Mouse (Mus musculus) heart, adult 2 months (tissue): ENCODE results near the gene Rnase11. TPM values are rescaled to one million over a fixed set of nuclear protein-coding genes. Genes with fewer than 3 reads are reported as not detected.

ENCODE experiments used
- DNase-seq, 2 experiments: peaks; one replicate each; pipeline ENCODE4 v3.0.0; 2021
- H3K27ac ChIP-seq: fragments of 200-600 bp; 2 replicates; pipeline ENCODE4 v1.8.1; 2022
- H3K27me3 ChIP-seq: fragments of 200-500 bp; 2 replicates; pipeline ENCODE4 v1.6.1; 2012; ENCODE audit warnings: mild to moderate bottlenecking, low read length, inconsistent platforms, mixed read lengths; ENCODE audit not compliant: control insufficient read depth, insufficient read depth
- H3K36me3 ChIP-seq: fragments of 200-500 bp; 2 replicates; pipeline ENCODE4 v1.6.1; 2012; ENCODE audit warnings: low read length, inconsistent platforms; ENCODE audit not compliant: control insufficient read depth, insufficient read depth
- H3K4me1 ChIP-seq: fragments of 200-500 bp; 2 replicates; pipeline ENCODE4 v1.6.1; 2011; ENCODE audit warnings: low read length; ENCODE audit not compliant: control insufficient read depth, insufficient read depth
- H3K4me3 ChIP-seq: fragments of 200-600 bp; 2 replicates; pipeline ENCODE4 v1.8.1; 2022
- H3K79me2 ChIP-seq: fragments of 200-500 bp; replicated peaks from 2 replicates; pipeline ENCODE4 v1.6.1; 2012; ENCODE audit warnings: mild to moderate bottlenecking, inconsistent platforms, low read length, moderate library complexity, mixed read lengths; ENCODE audit not compliant: control insufficient read depth, insufficient read depth
- H3K9ac ChIP-seq: fragments of 200-500 bp; 2 replicates; pipeline ENCODE4 v1.6.1; 2012; ENCODE audit warnings: low read depth, mild to moderate bottlenecking, control low read depth, inconsistent platforms, low read length, mixed read lengths
- CTCF ChIP-seq: fragments of 200-600 bp; IDR thresholded peaks from 2 replicates; pipeline ENCODE4 v1.8.1; 2022; ENCODE audit warnings: antibody characterized with exemption, mild to moderate bottlenecking, moderate library complexity
- EP300 ChIP-seq: fragments of 200-500 bp; IDR thresholded peaks from 2 replicates; pipeline ENCODE4 v1.6.1; 2011; ENCODE audit warnings: low read depth, low read length, control low read depth; ENCODE audit not compliant: insufficient read depth
- POLR2A ChIP-seq: fragments of 200-500 bp; IDR thresholded peaks from 2 replicates; pipeline ENCODE4 v1.6.1; 2011; ENCODE audit warnings: mild to moderate bottlenecking, low read depth, low read length, control low read depth; ENCODE audit not compliant: insufficient read depth
- WGBS: fragments of 180-500 bp; shearing (Covaris S2); methylation state at CpG from one replicate; pipeline ENCODE4 v1.1.7; 2018; 5-methylcytosine and 5-hydroxymethylcytosine counted together
- intact Hi-C: fragments of 180-260 bp; cut with DNase I; formaldehyde crosslinking; loops from one replicate; pipeline ENCODE4 v1.15.1; 2025
- polyA plus RNA-seq: library from polyadenylated mRNA; depleted of rRNA; stranded (reverse); fragments of >200 nt; gene quantifications from 2 replicates; pipeline ENCODE4 v1.2.3, GENCODE M21; 2012
- total RNA-seq, 2 experiments: library from RNA; stranded (reverse); gene quantifications; 2 replicates each; pipeline ENCODE4 v1.2.3; 2021

Gene Rnase11
- total and polyA plus RNA-seq, 3 experiments = not detected

DNA sequence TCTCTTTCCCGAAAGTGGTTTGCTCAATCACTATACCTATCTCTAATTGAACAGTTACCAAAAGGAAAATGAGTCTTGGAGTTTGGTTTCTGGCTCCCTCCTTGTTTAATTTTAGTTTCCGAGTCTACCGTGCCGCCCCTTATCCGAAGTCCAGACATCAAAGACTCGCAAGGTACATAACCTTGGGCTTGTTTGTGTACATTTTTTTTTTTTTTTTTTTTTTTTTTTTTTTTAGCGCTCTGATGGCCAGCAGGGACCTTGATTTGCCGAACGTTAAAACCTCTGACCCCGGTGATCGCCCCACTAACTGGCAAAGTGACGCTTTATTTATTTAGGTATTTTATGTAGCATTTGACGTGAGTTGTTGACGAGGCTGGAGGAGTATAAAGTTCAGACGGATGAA lies 39.7 kb upstream of the Rnase11 start:
- TF ChIP-seq EP300 (no peak), CTCF (no peak), POLR2A (no peak)
- H3K36me3 ChIP-seq = no peaks in the 10 kb centered on the region
- peak overlapping the region; percentile 96 for H3K27ac ChIP-seq
- intact Hi-C loops = loop anchor here (1.0 kb wide), 1 partner anchor 282 kb away; the partner anchor contains the start of genes Ccnb1ip1 and Parp2
- no peak for DNase-seq
- H3K9ac ChIP-seq = peak overlapping the region; percentile 68
- no peaks in the 10 kb centered on the region for H3K27me3 ChIP-seq
- H3K4me3 ChIP-seq = peak overlapping the region; percentile 76
- peaks cover 1% of the 10 kb centered on the region; the same call in 1 of the 2 replicates for H3K4me1 ChIP-seq
- no peaks in the 10 kb centered on the region for H3K79me2 ChIP-seq
- WGBS = under 1% methylated on average over 15 of the region's 15 CpGs

GRCm38 (mm10) chr14:51088970-51089673 lies 39.2 kb upstream of the Rnase11 start:
- Histone ChIP-seq H3K9ac (peak overlapping the region; percentile 53), H3K27me3 (no peaks in the 10 kb centered on the region), H3K4me3 (peak overlapping the region; percentile 76), H3K36me3 (no peaks in the 10 kb centered on the region), H3K27ac (peak overlapping the region; percentile 96), H3K79me2 (no peaks in the 10 kb centered on the region), H3K4me1 (peaks cover 1% of the 10 kb centered on the region; the same call in 1 of the 2 replicates)
- under 1% methylated on average over 34 of the region's 34 CpGs for WGBS
- TF ChIP-seq POLR2A = peak; percentile 58; the same call in 1 of the 2 replicates
- peak; percentile 98 for TF ChIP-seq EP300
- TF ChIP-seq CTCF = no peak
- intact Hi-C loops = loop anchor here (1.0 kb wide), 1 partner anchor 24 kb away; no protein-coding TSS in a partner anchor
- peak; percentile 96 for DNase-seq

DNA sequence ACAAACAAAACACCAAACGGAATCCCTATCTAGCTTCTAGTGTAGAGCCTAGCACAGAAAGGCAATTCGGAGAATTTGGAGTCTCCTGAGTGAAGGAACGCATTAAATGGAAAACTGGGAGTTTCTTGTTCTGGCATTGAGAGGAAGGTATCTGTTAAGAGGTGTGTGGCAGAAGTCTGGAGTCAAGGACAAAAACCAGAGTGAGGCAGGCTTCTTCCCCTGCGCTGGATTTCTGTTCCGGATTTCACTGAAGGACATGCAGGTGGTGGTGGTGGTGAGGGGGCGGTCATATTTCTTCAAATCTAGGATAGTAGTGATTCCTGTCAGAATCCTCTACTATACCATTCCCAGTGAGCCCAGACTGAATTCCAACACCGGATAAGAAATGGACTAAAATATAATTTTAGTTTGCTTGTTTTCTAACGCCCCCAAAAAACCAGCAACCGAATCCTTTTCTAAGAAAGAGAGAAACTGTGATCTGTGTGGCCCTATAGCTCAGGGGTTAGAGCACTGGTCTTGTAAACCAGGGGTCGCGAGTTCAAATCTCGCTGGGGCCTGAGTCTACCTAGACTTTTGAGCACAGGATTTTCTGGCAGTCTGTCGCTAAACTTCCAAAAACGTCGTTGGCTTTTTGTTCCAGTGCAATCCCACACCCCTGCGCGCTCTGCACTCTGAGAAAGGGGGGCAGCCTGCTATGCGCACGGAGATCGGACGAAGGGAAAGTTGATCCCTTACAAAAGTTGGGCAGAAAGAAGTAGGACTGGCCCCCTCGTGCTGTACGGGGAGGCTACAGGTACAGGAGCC lies 38.4 kb upstream of the Rnase11 start:
- Histone ChIP-seq H3K79me2 (no peaks in the 10 kb centered on the region), H3K36me3 (no peaks in the 10 kb centered on the region), H3K4me3 (peak overlapping the region; percentile 76), H3K27ac (peak overlapping the region; percentile 75), H3K9ac (peak overlapping the region; percentile 53), H3K4me1 (peaks cover 2% of the 10 kb centered on the region; the same call in 1 of the 2 replicates), H3K27me3 (no peaks in the 10 kb centered on the region)
- DNase-seq = peak; percentile 90 to 91
- TF ChIP-seq CTCF = no peak
- TF ChIP-seq POLR2A = no peak
- no peak for TF ChIP-seq EP300
- WGBS = under 1% methylated on average over 23 of the region's 23 CpGs
- intact Hi-C loops = loop anchor here (1.0 kb wide), 1 partner anchor 23 kb away; no protein-coding TSS in a partner anchor

DNA sequence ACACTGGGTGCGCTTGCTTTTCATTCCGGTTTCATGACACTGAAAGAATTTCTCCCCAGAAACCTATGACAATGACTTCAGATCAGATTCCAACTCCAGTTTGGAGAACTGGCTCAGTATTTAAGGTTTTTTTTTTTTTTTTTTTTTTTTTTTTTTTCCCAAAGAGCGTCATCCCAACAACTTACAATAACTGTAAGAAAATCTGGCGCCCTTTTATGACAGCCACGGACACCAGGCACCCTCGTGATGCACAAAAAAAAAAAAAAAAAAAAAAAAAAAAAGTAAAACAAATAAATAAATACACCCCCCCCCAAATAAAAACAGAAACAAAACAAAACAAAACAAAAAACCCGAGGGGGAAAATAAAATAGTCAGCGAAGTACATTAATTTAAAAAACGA lies 37.8 kb upstream of the Rnase11 start:
- Histone ChIP-seq H3K27me3 (no peaks in the 10 kb centered on the region), H3K36me3 (no peaks in the 10 kb centered on the region), H3K4me1 (peaks cover 2% of the 10 kb centered on the region; the same call in 1 of the 2 replicates), H3K79me2 (no peaks in the 10 kb centered on the region), H3K9ac (no peak overlapping the region), H3K4me3 (peak overlapping the region; percentile 76), H3K27ac (peak overlapping the region; percentile 75)
- intact Hi-C loops = loop anchor here (1.0 kb wide), 1 partner anchor 22 kb away; no protein-coding TSS in a partner anchor
- no peak for TF ChIP-seq POLR2A
- TF ChIP-seq CTCF = no peak
- TF ChIP-seq EP300 = no peak
- no peak for DNase-seq
- WGBS = 28% methylated on average over 9 of the region's 9 CpGs

- H3K9ac ChIP-seq = no peak overlapping the region
- H3K4me3 ChIP-seq = no peak overlapping the region
- TF ChIP-seq CTCF (no peak), POLR2A (no peak), EP300 (no peak)
- H3K27ac ChIP-seq = no peak overlapping the region
- no peaks in the 10 kb centered on the region for H3K36me3 ChIP-seq
- intact Hi-C loops = no loop called here
- WGBS = 83% methylated on average over 4 of the region's 4 CpGs
- no peaks in the 10 kb centered on the region for H3K79me2 ChIP-seq
- DNase-seq = no peak
- peaks cover 2% of the 10 kb centered on the region for H3K4me1 ChIP-seq
- H3K27me3 ChIP-seq = no peaks in the 10 kb centered on the region
These were observed 35.9 kb upstream of the Rnase11 start for GRCm38 (mm10) chr14:51085911-51086310.

DNA sequence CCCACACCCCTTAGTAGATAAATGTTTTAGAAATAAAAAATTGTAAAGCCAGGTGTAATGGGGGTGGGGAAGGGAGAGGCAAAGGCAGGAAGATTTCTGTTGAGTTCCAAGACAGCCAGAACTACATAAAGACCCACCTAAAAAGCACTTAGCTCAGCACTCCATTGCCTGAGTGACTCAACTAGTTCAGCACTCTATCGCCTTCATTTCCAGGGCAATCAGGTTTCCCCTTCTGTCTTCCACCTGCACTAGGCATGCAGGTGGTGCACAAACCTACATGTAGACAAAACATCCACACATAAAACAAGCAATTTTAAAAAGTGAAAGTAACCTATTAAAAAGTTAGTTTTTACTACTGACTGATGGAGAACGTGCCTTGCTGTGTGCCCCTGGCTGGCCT lies 35.1 kb upstream of the Rnase11 start:
- TF ChIP-seq EP300 (no peak), POLR2A (no peak), CTCF (no peak)
- WGBS = 84% methylated on average over 2 of the region's 2 CpGs
- Histone ChIP-seq H3K27me3 (no peaks in the 10 kb centered on the region), H3K4me1 (peaks cover 2% of the 10 kb centered on the region), H3K4me3 (no peak overlapping the region), H3K27ac (no peak overlapping the region), H3K79me2 (no peaks in the 10 kb centered on the region), H3K9ac (no peak overlapping the region), H3K36me3 (no peaks in the 10 kb centered on the region)
- intact Hi-C loops = no loop called here
- DNase-seq = no peak
